Mouse (Mus musculus): ENCODE results near the gene Prpf3. TPM values are rescaled to one million over a fixed set of nuclear protein-coding genes. Genes with fewer than 3 reads are reported as not detected.

The Prpf3 gene
- total and polyA plus RNA-seq, 3 experiments, result 126 to 277 (median 199) TPM

GRCm38 (mm10) chr3:95902373-95902625 lies 46.6 kb upstream of the Prpf3 start:
- H3K4me3 ChIP-seq (ENCODE audit: control insufficient read depth in 1 of 2, insufficient read depth in 1 of 2, low read depth in 2 of 2, low read length in 2 of 2), result no peak overlapping the region
- H3K27ac ChIP-seq (ENCODE audit: control insufficient read depth, low read depth, low read length), result no peak overlapping the region
- peaks cover 0 to 5% of the 10 kb centered on the region in 2 experiments; a peak in 2 of 4 replicates for H3K4me1 ChIP-seq (ENCODE audit: control insufficient read depth in 1 of 2, insufficient read depth in 2 of 2, low read length in 2 of 2)
- no peak for TF ChIP-seq BHLHE40 (IDR thresholded peaks at IDR 0.05; ENCODE audit: borderline replicate concordance, low read depth, low read length)
- TF ChIP-seq KAT2A (conservative IDR thresholded peaks at IDR 0.05; ENCODE audit: low read depth, low read length), result no peak
- TF ChIP-seq MXI1 (IDR thresholded peaks at IDR 0.05; ENCODE audit: low read depth, low read length), result no peak
- TF ChIP-seq NELFE (IDR thresholded peaks at IDR 0.05; ENCODE audit: low read depth, low read length), result no peak
- TF ChIP-seq MAZ (IDR thresholded peaks at IDR 0.05; ENCODE audit: low read depth, low read length), result no peak
- no peak for TF ChIP-seq MEF2A (IDR thresholded peaks at IDR 0.05; ENCODE audit: extremely low read depth, insufficient replicate concordance, low read depth, low read length, poor library complexity, severe bottlenecking)
- peaks cover 6 to 19% of the 10 kb centered on the region in 2 experiments; a peak in 3 of 4 replicates for H3K27me3 ChIP-seq (ENCODE audit: control insufficient read depth in 1 of 2, insufficient read depth in 2 of 2, low read length in 2 of 2)
- no peak for DNase-seq (ENCODE audit: low read depth, low spot score)
- H3K9ac ChIP-seq (ENCODE audit: control insufficient read depth, low read depth, low read length, poor library complexity, severe bottlenecking), result no peak overlapping the region
- H3K9me3 ChIP-seq (replicated peaks; ENCODE audit: insufficient read depth, low read length), result no peaks in the 10 kb centered on the region
- no peaks in the 10 kb centered on the region for H3K79me2 ChIP-seq (ENCODE audit: control insufficient read depth, insufficient read depth, low read length, poor library complexity)
- H3K36me3 ChIP-seq (ENCODE audit: control insufficient read depth in 1 of 2, insufficient read depth in 2 of 2, low read length in 2 of 2), result peaks cover 0 to 2% of the 10 kb centered on the region in 2 experiments; a peak in 1 of 4 replicates

GRCm38 (mm10) chr3:95901616-95902372 lies 46.1 kb upstream of the Prpf3 start:
- no peak overlapping the region for H3K9ac ChIP-seq (ENCODE audit: control insufficient read depth, low read depth, low read length, poor library complexity, severe bottlenecking)
- H3K4me3 ChIP-seq (ENCODE audit: control insufficient read depth in 1 of 2, insufficient read depth in 1 of 2, low read depth in 2 of 2, low read length in 2 of 2), result no peak overlapping the region
- TF ChIP-seq MEF2A (IDR thresholded peaks at IDR 0.05; ENCODE audit: extremely low read depth, insufficient replicate concordance, low read depth, low read length, poor library complexity, severe bottlenecking) (no peak), MAZ (IDR thresholded peaks at IDR 0.05; ENCODE audit: low read depth, low read length) (no peak), POLR2AphosphoS2 (IDR thresholded peaks at IDR 0.05; ENCODE audit: low read length) (no peak), TCF12 (IDR thresholded peaks at IDR 0.05; ENCODE audit: low read depth, low read length) (no peak), RCOR1 (IDR thresholded peaks at IDR 0.05; ENCODE audit: low read depth, low read length) (no peak), MYB (IDR thresholded peaks at IDR 0.05; ENCODE audit: low read depth, low read length) (no peak), CHD2 (IDR thresholded peaks at IDR 0.05; ENCODE audit: low read length) (no peak), RAD21 (IDR thresholded peaks at IDR 0.05; ENCODE audit: low read depth, low read length) (no peak), GABPA (IDR thresholded peaks at IDR 0.05; ENCODE audit: low read depth, low read length) (no peak)
- H3K79me2 ChIP-seq (ENCODE audit: control insufficient read depth, insufficient read depth, low read length, poor library complexity), result no peaks in the 10 kb centered on the region
- DNase-seq (ENCODE audit: low read depth, low spot score), result no peak
- no peak overlapping the region for H3K27ac ChIP-seq (ENCODE audit: control insufficient read depth, low read depth, low read length)
- peaks cover 0 to 2% of the 10 kb centered on the region in 2 experiments; a peak in 1 of 4 replicates for H3K36me3 ChIP-seq (ENCODE audit: control insufficient read depth in 1 of 2, insufficient read depth in 2 of 2, low read length in 2 of 2)
- peaks cover 6 to 19% of the 10 kb centered on the region in 2 experiments; a peak in 3 of 4 replicates for H3K27me3 ChIP-seq (ENCODE audit: control insufficient read depth in 1 of 2, insufficient read depth in 2 of 2, low read length in 2 of 2)
- peaks cover 0 to 5% of the 10 kb centered on the region in 2 experiments; a peak in 2 of 4 replicates for H3K4me1 ChIP-seq (ENCODE audit: control insufficient read depth in 1 of 2, insufficient read depth in 2 of 2, low read length in 2 of 2)
- H3K9me3 ChIP-seq (replicated peaks; ENCODE audit: insufficient read depth, low read length), result no peaks in the 10 kb centered on the region
